Mouse (Mus musculus) erythroblast, adult 5-6 weeks (primary cell): ENCODE data around the gene Polr1c. TPM values are rescaled to one million over a fixed set of nuclear protein-coding genes. Genes with fewer than 3 reads are reported as not detected.

Experiments used
- ATAC-seq: replicated peaks from 2 replicates; pipeline ENCODE4 v1.8.0; 2016; ENCODE audit warnings: moderate number of reproducible peaks, mild to moderate bottlenecking, moderate TSS enrichment, inconsistent platforms; ENCODE audit not compliant: poor library complexity, low FRiP score, severe bottlenecking
- total RNA-seq, 2 experiments: library from RNA; stranded (forward) in 1 of 2; stranded (reverse) in 1 of 2; fragments of 150-400 nt in 1 of 2; fragments of 200-764, 138-1000 nt in 1 of 2; gene quantifications; 2 replicates each; pipeline versions ENCODE4 v1.2.3 to v1.2.4; 2015 to 2017; ENCODE audit warnings: low replicate concordance in 2 of 2

Gene Polr1c
- total RNA-seq (2015; ENCODE audit: low replicate concordance), result 14.8 and 18.8 TPM in 2 replicates
- 9.6 and 15.1 TPM in 2 replicates for total RNA-seq (2017; ENCODE audit: low replicate concordance)

- ATAC-seq, result peak; percentile 92
These were observed at the start of gene Polr1c, which contains the start of gene Yipf3 for GRCm38 (mm10) chr17:46247512-46248188. TSS of gene Polr1c (minus strand) at chr17:46248054. TSS of gene Yipf3 (plus strand) at chr17:46248080.

GRCm38 (mm10) chr17:46297028-46297363 is 49.1 kb upstream of the Polr1c start:
- no peak for ATAC-seq

GRCm38 (mm10) chr17:46296601-46297000 is 48.7 kb upstream of the Polr1c start:
- no peak for ATAC-seq

DNA sequence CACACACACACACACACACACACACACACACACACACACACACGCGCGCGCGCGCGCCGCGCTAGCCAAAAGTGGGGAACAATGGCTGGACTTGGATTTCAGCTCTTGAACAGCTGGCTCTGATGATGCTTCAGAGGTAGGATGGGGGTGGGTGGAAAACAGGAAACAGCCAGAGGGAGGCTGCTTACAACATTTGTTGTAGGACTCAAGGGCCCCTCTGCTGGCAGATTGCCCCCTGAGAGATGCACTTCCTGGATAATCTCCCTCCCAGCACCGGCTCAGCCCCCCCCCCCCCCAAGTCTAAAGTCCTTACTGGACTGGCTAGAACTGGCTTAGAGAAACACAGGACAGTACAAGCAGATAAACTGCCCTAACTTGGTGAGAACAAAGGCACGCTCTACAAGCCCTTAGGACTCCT is 39.8 kb upstream of the Polr1c start:
- no peak for ATAC-seq

- no peak for ATAC-seq
These were observed 37.6 kb upstream of the Polr1c start for GRCm38 (mm10) chr17:46285407-46285806.

DNA sequence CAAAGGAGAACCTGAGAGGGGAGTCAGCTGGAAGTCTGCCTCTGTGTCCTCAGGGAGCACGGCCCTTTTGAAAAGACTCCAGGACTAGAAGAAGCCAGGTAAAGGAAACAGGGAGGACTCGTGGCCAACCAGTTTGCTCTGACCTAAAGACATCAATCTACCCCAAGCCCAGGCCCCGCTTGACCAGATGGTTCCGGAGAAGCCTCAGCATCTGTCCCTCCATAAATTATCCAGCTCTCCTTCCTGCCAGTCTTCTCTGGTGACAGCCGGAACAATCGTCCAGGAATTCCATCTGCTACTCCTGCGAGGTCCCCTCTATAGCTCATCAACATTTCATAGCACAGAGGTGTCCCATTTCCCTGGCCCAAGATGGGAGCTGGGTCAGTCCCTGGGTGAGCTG is 36.8 kb upstream of the Polr1c start:
- no peak for ATAC-seq

GRCm38 (mm10) chr17:46283911-46284310 is 36.1 kb upstream of the Polr1c start:
- ATAC-seq, result no peak

DNA sequence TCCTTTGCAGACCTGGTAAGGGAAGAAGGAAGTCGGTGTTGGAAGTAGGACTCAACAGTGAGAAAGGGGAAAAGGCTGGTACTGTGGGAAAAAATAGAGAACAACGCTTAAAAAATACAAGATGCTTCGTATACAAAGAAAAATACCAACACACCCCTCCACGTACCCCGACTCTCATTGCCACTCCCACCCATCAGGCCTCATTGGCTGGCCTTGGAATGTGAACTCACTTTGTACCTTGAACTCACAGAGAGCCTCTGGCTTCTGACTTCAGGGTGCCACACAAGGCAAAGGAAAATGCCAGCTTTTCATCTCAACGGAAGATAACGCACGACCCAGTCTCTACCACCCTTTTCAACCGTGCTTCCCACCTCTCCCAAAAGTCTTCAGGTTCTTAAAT is 35.3 kb upstream of the Polr1c start:
- no peak for ATAC-seq

- peak; percentile 93 for ATAC-seq
These were observed 34.7 kb upstream of the Polr1c start, which contains the start of gene Tjap1 for GRCm38 (mm10) chr17:46282483-46283123. TSS of gene Tjap1 (minus strand) at chr17:46283026.

DNA sequence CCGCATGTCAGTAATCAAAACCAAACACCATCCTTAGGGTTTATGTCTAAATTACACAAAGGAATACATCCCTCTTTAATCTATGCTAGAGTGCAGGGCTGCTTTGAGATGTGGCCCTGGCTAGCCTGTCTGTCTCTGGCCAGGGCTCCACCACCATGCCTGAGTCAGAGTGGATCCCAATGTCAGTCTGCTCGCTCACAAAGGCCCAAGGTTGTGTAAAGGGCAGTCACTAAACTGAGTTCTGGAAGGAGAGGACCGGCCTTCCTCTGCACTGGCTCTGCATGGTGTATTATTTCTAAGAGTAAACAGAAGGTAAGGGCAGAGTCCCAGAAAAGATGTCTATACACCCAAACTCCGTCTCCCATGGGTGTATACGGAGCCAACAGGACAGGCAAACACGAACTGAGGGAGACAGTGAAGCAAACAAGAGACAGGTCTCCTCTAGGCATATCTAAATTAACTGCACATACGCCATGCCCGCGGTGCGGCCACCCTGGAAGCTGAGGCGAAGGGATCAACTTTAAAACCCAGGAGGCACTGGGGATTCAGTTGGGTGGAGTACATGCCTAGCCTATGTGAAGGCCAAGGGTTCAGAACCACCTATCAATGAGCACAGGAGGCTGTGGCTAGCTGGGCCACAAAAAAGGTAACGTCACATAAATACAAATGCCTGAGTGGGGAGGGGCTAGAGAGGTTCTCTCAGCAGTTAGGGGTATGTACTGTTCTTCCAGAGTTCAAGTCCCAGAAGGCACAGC is 30.3 kb upstream of the Polr1c start:
- no peak for ATAC-seq

DNA sequence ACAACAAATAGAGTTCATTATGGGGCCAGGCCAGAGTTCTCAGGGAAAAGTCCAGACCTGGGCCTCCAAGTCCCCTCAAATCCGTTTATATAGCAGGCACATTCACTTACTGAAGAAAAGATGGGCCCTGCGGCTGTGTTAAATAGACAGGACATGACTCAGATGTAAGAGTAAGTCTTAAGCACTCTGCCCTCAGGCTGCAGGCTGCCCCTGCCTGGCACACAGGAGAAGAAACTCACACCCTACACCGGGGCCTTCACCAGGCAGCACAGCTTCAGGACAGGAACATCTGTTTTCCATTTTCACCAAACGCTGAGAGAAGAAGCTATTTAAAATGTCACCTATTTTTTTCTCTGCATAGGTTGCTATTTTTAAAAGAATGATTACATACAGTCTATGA is 29.7 kb upstream of the Polr1c start:
- no peak for ATAC-seq

DNA sequence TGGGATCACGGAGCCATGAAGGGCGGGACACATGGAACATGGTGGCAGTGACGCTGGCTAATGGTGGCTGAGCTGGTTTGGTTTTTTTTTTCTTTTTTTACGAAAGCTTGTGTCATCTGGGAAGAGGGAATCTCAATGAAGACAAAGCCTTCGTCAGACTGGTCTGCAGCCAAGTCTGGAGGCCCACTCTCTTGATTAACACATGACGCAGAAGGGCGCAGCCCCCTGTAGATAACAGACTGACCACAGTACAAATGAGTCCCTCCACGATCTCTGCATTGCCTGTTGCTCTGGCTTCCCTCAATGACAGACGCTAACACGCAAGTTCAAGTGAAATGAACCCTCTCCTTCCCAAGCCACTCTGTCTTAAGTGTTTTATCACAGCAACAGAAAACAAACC is 27.7 kb upstream of the Polr1c start:
- ATAC-seq, result no peak

DNA sequence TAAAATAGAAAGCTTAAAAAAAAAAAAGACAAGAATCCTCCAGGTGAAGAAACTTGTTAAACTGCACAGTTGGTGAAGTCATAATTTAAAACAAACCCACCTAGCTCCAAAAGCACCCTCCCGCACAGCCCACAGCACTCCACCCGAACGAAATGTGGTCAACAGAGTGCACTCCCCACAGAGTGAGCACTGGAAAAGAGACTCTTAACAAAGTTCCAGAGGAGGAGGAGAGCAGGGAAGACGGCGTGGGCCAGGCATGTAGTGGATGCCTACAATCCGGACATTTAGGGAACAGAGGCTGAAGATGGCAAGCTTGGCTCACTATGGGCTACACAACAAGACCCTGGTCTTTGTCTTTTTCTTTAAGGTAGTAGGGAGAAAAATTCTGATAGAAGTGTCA is 27.2 kb upstream of the Polr1c start:
- ATAC-seq, result no peak

- ATAC-seq, result no peak
These were observed 26.6 kb upstream of the Polr1c start for GRCm38 (mm10) chr17:46274465-46274864.

- no peak for ATAC-seq
These were observed 26.0 kb upstream of the Polr1c start for GRCm38 (mm10) chr17:46273803-46274236.

- ATAC-seq, result no peak
These were observed 24.8 kb upstream of the Polr1c start for GRCm38 (mm10) chr17:46272675-46273074.

DNA sequence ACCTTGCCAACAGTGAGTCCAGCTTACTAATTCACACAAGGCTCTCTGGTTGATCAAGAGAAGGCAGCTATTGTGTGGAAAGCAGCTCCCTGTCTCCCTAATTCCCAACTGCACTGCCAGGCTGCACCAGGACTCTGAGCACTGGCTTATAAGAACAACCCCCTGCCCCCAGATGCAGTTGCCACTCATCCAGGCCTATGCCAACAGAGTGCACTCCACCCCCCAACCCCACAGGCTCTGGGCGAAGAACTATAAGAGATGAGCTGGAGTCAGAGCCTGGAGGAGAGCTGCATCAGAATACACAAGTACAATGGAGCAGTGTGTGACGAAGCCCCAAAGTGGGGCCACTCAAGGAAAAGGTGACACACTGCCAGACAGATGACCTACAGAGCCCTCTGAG is 24.2 kb upstream of the Polr1c start:
- ATAC-seq, result no peak

- ATAC-seq, result no peak
These were observed 22.1 kb upstream of the Polr1c start for GRCm38 (mm10) chr17:46269771-46270534.

DNA sequence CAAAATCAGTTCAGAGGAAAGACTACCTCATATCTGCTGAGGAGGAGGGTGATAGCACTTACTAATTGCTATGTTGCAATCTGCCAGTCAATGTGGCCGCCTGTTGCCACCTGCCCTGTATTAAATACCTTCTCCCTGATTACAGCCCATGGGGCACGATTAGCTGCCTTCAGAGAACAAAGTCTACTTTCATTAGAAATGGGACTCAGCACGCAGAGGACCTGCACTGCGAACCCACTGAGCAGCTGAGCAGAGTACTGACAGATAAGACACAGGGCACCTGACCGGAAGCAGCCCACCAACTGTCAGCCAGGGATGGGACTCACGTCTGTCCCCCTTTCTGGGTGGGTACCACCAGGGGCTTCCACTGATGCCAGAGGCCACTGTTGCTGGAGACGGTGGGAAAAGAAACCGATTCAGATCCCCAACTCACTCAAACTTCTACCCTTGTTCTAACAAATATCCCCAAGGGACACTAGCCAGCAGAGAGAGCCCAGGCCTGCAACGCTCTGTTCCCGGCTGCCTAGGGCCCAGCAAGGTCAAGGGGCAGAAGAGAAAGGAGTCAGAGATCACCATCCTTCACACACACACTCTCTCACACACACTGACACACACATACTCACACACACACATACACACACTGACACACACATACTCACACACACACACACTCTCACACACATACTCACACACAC is 20.3 kb upstream of the Polr1c start:
- no peak for ATAC-seq
